Mouse (Mus musculus) lung, embryonic 14.5 days (tissue): ENCODE results near the gene Gsx1. TPM values are rescaled to one million over a fixed set of nuclear protein-coding genes. Genes with fewer than 3 reads are reported as not detected.

Source experiments
- ATAC-seq: fragments of 200-750 bp; cut with Nextera tagmentation; 2 replicates; pipeline ENCODE4 v1.8.0; 2017; ENCODE audit warnings: mild to moderate bottlenecking, moderate TSS enrichment, moderate library complexity; ENCODE audit not compliant: insufficient read depth
- DNase-seq: peaks from one replicate; pipeline ENCODE4 v3.0.0-alpha.2; 2015
- H3K27ac ChIP-seq: fragments of 300-500 bp; sonication (generic); 2 replicates; pipeline ENCODE4 v1.5.1; 2014; ENCODE audit warnings: low read depth, mild to moderate bottlenecking, moderate library complexity
- H3K27me3 ChIP-seq: fragments of 300-500 bp; sonication (generic); 2 replicates; pipeline ENCODE4 v1.6.1; 2014; ENCODE audit warnings: low read length, control low read depth; ENCODE audit not compliant: insufficient read depth
- H3K36me3 ChIP-seq: fragments of 300-500 bp; sonication (generic); 2 replicates; pipeline ENCODE4 v1.6.1; 2014; ENCODE audit warnings: control low read depth; ENCODE audit not compliant: insufficient read depth
- H3K4me1 ChIP-seq: fragments of 300-500 bp; sonication (generic); 2 replicates; pipeline ENCODE4 v1.6.1; 2014; ENCODE audit warnings: antibody characterized with exemption, control low read depth; ENCODE audit not compliant: insufficient read depth
- H3K4me2 ChIP-seq: fragments of 300-500 bp; sonication (generic); 2 replicates; pipeline ENCODE4 v1.6.1; 2014; ENCODE audit warnings: mild to moderate bottlenecking
- H3K4me3 ChIP-seq: fragments of 300-500 bp; sonication (generic); 2 replicates; pipeline ENCODE4 v1.5.1; 2014; ENCODE audit warnings: low read depth, low read length
- H3K9ac ChIP-seq: fragments of 300-500 bp; sonication (generic); 2 replicates; pipeline ENCODE4 v1.6.1; 2014
- H3K9me3 ChIP-seq: fragments of 300-500 bp; sonication (generic); 2 replicates; pipeline ENCODE4 v1.6.1; 2016; ENCODE audit warnings: low read depth, low read length, control low read depth
- CTCF ChIP-seq: IDR thresholded peaks from 2 replicates; pipeline ENCODE4 v1.5.1; 2016; ENCODE audit warnings: antibody characterized with exemption, low read depth
- WGBS: fragments of 180-500 bp; shearing (Covaris S2); extraction: QIAGEN DNeasy Blood & Tissue Kit; methylation state at CpG from one replicate; pipeline ENCODE4 v1.1.7; 2014; 5-methylcytosine and 5-hydroxymethylcytosine counted together
- polyA plus RNA-seq: library from polyadenylated mRNA; unstranded; fragments of >200 nt; fragmentation: Nextera tagmentation; extraction: Ambion mirVana; gene quantifications from 2 replicates; pipeline ENCODE4 v1.2.1, GENCODE M21; 2014

Gsx1 gene
- polyA plus RNA-seq, 1 experiment from 2014 or later = not detected

DNA sequence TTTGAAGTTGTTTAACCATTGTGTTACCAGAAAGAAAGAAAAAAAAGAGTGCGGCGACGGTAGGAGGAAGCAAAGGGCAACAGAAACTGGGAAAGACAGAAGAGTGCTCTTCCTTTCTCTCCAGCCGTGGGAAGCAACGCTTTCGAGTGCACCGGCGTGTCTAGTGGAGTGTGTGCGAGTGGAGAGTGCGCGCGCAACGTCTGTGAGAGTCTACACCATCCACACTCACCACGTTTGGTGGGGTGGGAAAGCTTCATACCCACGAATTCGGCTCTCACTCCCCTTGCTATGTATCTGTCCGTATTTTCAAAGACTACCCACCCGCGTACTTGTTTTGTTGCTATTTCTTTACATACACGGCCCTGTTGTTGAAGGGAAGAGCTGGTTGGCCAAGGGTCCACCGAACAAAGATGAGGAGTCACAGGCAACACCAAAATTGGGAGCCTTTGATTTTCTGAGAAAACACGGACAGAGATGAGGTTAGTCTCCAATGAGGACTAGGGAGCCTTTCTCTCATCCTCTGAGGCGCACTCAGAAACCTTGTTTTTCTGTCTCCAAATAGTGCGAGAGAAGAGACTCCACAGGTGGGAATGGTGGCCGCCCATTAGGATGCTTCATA, 835 bp upstream of the Gsx1 start:
- no peaks in the 10 kb centered on the region for H3K36me3 ChIP-seq
- no peak overlapping the region for H3K9ac ChIP-seq
- H3K9me3 ChIP-seq = no peaks in the 10 kb centered on the region
- H3K27me3 ChIP-seq = peaks cover 79% of the 10 kb centered on the region
- no peak overlapping the region for H3K27ac ChIP-seq
- H3K4me1 ChIP-seq = no peaks in the 10 kb centered on the region
- H3K4me3 ChIP-seq = peak overlapping the region; percentile 8; the same call in 1 of the 2 replicates
- no peak for ATAC-seq
- peak overlapping the region; percentile 16 for H3K4me2 ChIP-seq
- no peak for TF ChIP-seq CTCF
- 2% methylated on average over 25 of the region's 25 CpGs for WGBS
- no peak for DNase-seq

DNA sequence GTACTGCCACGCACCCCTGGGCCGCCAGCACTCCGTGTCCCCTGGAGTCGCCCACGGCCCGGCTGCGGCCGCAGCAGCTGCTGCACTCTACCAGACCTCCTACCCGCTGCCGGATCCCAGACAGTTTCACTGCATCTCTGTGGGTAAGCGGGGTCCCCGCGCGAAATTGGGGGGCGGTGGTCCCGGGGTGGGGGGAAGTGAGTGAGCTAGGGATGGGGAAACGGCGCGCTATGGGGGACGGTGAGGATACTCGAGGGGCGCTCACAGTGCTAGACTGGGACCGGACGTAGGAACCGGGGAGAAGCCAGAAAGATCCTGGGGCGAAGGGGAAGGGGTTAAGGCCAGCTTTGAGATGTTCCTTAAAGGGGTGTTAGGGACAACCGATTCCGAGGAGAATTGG, 660 bp downstream of the Gsx1 start:
- DNase-seq (no peak), ATAC-seq (0 out of 2 replicates have a peak, but pooled peaks have one; percentile 14)
- Histone ChIP-seq H3K9ac (no peak overlapping the region), H3K36me3 (no peaks in the 10 kb centered on the region), H3K4me2 (peak overlapping the region; percentile 51), H3K4me1 (no peaks in the 10 kb centered on the region), H3K4me3 (peak overlapping the region; percentile 20), H3K27me3 (peaks cover 91% of the 10 kb centered on the region), H3K27ac (no peak overlapping the region), H3K9me3 (no peaks in the 10 kb centered on the region)
- WGBS = 2% methylated on average over 28 of the region's 28 CpGs
- no peak for TF ChIP-seq CTCF

DNA sequence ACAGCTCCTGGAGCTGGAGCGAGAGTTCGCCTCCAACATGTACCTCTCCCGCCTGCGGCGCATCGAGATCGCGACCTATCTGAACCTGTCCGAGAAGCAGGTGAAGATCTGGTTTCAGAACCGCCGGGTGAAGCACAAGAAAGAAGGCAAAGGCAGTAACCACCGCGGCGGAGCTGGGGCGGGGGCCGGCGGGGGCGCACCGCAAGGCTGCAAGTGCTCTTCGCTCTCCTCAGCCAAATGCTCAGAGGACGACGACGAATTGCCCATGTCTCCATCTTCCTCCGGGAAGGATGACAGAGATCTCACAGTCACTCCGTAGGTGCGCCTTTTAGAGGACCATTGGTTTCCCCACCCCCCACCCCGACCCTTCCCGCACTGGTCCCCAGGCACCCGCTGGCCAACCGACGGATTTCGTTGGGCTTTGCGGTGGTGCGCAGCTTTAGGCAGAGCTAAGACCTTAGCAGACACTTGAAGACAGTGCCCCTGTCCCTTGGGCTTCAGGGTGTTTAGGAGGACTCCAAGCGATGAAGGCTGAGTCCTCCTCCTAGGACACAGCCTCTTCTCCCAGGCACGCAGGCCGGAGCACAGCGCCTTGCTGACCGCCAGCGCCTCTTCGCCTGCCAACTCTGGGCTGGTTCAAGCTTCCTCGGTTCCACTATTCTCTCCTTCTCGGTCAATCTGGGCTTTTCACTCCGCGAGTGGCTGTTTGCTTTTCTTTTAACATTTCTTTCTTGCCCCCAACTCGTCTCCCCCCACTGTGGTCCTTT, 1.5 kb downstream of the Gsx1 start:
- H3K4me2 ChIP-seq = no peak overlapping the region
- H3K27ac ChIP-seq = no peak overlapping the region
- TF ChIP-seq CTCF = no peak
- no peak for DNase-seq
- peaks cover 90% of the 10 kb centered on the region for H3K27me3 ChIP-seq
- WGBS = under 1% methylated on average over 46 of the region's 46 CpGs
- H3K4me1 ChIP-seq = no peaks in the 10 kb centered on the region
- no peaks in the 10 kb centered on the region for H3K36me3 ChIP-seq
- H3K4me3 ChIP-seq = no peak overlapping the region
- H3K9me3 ChIP-seq = no peaks in the 10 kb centered on the region
- ATAC-seq = no peak
- H3K9ac ChIP-seq = no peak overlapping the region

DNA sequence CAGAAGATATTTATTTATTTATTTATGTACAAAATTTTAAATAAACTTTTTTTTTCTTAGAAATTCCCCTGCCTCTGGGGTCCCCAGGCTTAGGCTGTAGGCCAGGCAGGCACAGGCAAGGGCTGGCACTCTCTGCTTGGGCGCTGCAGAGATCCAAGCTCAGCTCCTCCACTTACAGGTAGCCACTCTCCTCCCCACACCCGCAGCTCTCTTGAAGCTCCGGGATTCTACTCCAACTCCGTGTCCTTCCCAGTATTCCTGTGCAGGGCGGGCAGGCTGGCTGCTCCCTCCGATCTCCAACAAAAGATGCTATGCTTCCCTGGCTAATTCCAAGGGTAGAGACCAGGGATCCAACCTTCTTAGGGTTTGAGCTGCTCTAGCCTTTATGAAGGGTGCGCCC, 2.4 kb downstream of the Gsx1 start:
- Histone ChIP-seq H3K9ac (no peak overlapping the region), H3K27me3 (peaks cover 89% of the 10 kb centered on the region), H3K4me1 (no peaks in the 10 kb centered on the region), H3K4me2 (no peak overlapping the region), H3K4me3 (no peak overlapping the region), H3K27ac (no peak overlapping the region), H3K9me3 (no peaks in the 10 kb centered on the region), H3K36me3 (no peaks in the 10 kb centered on the region)
- 3% methylated on average over 7 of the region's 7 CpGs for WGBS
- TF ChIP-seq CTCF = no peak
- no peak for DNase-seq
- no peak for ATAC-seq

DNA sequence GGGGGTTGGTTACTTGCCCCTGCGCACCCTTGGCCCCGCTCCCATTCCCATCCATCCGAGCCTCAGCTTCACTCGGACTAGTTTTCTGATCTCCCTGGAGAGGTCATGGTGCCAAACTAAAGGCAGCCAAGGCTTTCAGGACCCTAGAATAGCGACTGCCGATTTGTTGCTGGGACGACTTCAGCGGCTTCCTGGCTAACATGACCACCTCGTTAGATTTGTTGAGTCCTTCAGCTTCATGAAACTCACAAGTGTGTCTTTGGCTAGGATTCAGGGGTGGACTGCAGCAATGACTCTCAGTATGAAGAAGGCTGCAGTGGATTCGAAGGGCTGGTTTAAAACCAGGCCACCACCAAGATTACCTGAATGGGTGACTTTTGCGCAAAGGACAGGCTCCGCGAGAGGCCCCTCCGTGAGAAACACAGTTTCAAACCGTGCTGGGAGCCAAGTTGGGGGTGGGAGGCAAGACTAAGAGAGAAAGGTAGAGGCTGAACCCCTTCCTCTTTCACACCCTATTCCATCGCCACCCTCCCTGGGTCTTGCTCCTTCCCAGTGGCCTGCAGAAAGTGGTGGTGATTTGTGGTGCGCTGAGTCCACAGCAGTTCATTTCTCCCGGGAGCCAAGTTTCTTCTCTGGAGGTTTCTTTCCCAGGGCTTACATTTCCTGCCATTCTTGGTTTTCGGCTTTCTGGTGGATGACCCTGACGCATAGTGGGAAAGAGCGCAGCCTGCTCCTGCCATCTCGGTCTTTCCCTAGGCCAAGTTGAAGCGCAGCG, 3.5 kb downstream of the Gsx1 start:
- Histone ChIP-seq H3K9me3 (no peaks in the 10 kb centered on the region), H3K27ac (no peak overlapping the region), H3K4me1 (no peaks in the 10 kb centered on the region), H3K4me3 (no peak overlapping the region), H3K4me2 (no peak overlapping the region), H3K27me3 (peaks cover 80% of the 10 kb centered on the region), H3K36me3 (no peaks in the 10 kb centered on the region), H3K9ac (no peak overlapping the region)
- 2% methylated on average over 24 of the region's 24 CpGs for WGBS
- DNase-seq (no peak), ATAC-seq (no peak)
- no peak for TF ChIP-seq CTCF

- no peak overlapping the region for H3K4me3 ChIP-seq
- DNase-seq (no peak), ATAC-seq (no peak)
- no peak overlapping the region for H3K4me2 ChIP-seq
- no peaks in the 10 kb centered on the region for H3K36me3 ChIP-seq
- no peaks in the 10 kb centered on the region for H3K4me1 ChIP-seq
- no peak overlapping the region for H3K27ac ChIP-seq
- no peak overlapping the region for H3K9ac ChIP-seq
- H3K9me3 ChIP-seq = no peaks in the 10 kb centered on the region
- 3% methylated on average over 9 of the region's 9 CpGs for WGBS
- no peak for TF ChIP-seq CTCF
- peaks cover 78% of the 10 kb centered on the region for H3K27me3 ChIP-seq
These were observed 4.1 kb downstream of the Gsx1 start for GRCm38 (mm10) chr5:147192576-147192960.

DNA sequence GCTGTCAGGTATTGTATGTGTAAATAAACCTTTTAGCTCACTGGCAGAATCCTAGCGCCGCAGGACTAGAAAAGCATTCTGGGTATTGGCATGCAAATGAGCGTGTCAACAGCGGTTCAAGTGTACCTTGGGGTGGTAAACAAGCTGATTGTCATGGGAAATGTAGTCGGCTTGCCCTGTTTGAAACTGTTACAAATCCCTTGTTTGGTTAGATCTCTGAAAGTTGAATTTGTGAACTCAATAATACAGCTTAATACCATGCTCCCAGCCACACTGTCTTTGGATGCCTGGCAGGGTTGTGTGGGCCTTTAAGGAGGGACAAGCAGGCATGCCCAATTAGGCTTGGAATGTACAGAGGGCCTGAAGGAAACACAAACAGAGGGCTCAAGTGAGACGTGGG, 16.4 kb downstream of the Gsx1 start:
- no peaks in the 10 kb centered on the region for H3K4me1 ChIP-seq
- no peak for ATAC-seq
- H3K36me3 ChIP-seq = no peaks in the 10 kb centered on the region
- H3K4me2 ChIP-seq = no peak overlapping the region
- WGBS = 13% methylated on average over 6 of the region's 6 CpGs
- H3K27ac ChIP-seq = no peak overlapping the region
- no peak for DNase-seq
- no peak for TF ChIP-seq CTCF
- no peak overlapping the region for H3K9ac ChIP-seq
- H3K4me3 ChIP-seq = no peak overlapping the region
- no peaks in the 10 kb centered on the region for H3K9me3 ChIP-seq
- no peaks in the 10 kb centered on the region for H3K27me3 ChIP-seq
